Mouse (Mus musculus): ENCODE results near the gene Acp4.

GRCm38 (mm10) chr7:44304463-44304774 is 47.2 kb upstream of the Acp4 start:
- TF ChIP-seq CTCF (conservative IDR thresholded peaks at IDR 0.05; ENCODE audit: low read length) (no peak), NANOG (IDR thresholded peaks at IDR 0.05; ENCODE audit: borderline replicate concordance, low read length) (no peak), POU5F1 (IDR thresholded peaks at IDR 0.05; ENCODE audit: borderline replicate concordance, low read length) (no peak)
